Mouse (Mus musculus): ENCODE results near the gene Cpne8. TPM values are rescaled to one million over a fixed set of nuclear protein-coding genes. Genes with fewer than 3 reads are reported as not detected.
"Not testable (repeated sequence)": the region's sequence is repeated elsewhere in the genome, so short reads cannot be mapped to it uniquely, and the experiment has no call there.

The Cpne8 gene
- polyA plus RNA-seq, 1 experiment: 1.4 TPM

DNA sequence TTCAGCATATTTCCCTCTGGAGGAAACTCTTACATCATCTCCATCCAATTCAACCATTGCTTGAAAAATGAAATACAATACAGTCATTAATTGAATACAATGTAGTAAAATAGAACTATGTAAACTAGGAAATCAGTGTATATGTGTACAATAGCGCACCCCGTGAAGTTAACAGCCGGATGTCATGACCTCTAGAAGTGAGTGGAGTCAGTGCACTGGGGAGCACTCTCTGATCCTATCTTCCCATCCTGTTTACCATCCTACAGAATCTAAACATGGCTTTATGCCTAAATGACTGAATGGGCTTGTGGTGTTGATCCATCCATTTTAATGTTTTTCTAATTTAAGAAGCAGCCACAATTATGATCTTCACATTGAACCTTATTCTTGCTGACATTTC, 182.2 kb downstream of the Cpne8 start:
- no peak overlapping the region for H3K4me3 ChIP-seq (ENCODE audit: low read depth, low read length)
- H3K27me3 ChIP-seq (ENCODE audit: control insufficient read depth, insufficient read depth, low read length): no peaks in the 10 kb centered on the region
- 82% methylated on average over 3 of the region's 3 CpGs for WGBS
- H3K27ac ChIP-seq (ENCODE audit: insufficient read depth, low read depth, low read length): no peak overlapping the region
- TF ChIP-seq POLR2A (IDR thresholded peaks at IDR 0.05; ENCODE audit: low read depth, low read length) (no peak), CTCF (IDR thresholded peaks at IDR 0.05; ENCODE audit: extremely low read depth, insufficient read length, insufficient replicate concordance, low read depth, low read length) (no peak)
- H3K4me1 ChIP-seq (ENCODE audit: control insufficient read depth, insufficient read depth, insufficient read length, low read length): no peaks in the 10 kb centered on the region
- no peaks in the 10 kb centered on the region for H3K36me3 ChIP-seq (ENCODE audit: control insufficient read depth, insufficient read depth, low read length)

DNA sequence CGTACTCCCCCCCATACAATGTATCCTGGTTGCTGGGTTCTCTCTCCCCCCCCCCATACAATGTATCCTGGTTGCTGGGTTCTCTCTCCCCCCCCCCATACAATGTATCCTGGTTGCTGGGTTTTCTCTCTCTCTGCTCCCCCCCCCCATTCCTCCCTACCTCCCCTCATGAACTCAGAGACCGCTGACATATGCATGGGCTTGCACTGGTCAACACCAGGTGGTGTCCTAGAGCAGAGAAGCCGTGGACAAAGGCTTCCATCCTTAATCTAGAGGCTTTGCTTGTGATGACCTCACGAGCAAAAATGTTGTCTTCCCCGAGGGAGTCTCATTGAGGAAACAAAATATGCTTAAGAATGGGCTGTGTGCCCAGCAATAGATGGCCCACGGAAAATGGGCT, 187.7 kb downstream of the Cpne8 start:
- H3K4me3 ChIP-seq (ENCODE audit: low read depth, low read length): no peak overlapping the region
- no peaks in the 10 kb centered on the region for H3K4me1 ChIP-seq (ENCODE audit: control insufficient read depth, insufficient read depth, insufficient read length, low read length)
- 58% methylated on average over 6 of the region's 6 CpGs for WGBS
- H3K27ac ChIP-seq (ENCODE audit: insufficient read depth, low read depth, low read length): no peak overlapping the region
- H3K36me3 ChIP-seq (ENCODE audit: control insufficient read depth, insufficient read depth, low read length): no peaks in the 10 kb centered on the region
- no peaks in the 10 kb centered on the region for H3K27me3 ChIP-seq (ENCODE audit: control insufficient read depth, insufficient read depth, low read length)
- TF ChIP-seq CTCF (IDR thresholded peaks at IDR 0.05; ENCODE audit: extremely low read depth, insufficient read length, insufficient replicate concordance, low read depth, low read length): no peak
- no peak for TF ChIP-seq POLR2A (IDR thresholded peaks at IDR 0.05; ENCODE audit: low read depth, low read length)

DNA sequence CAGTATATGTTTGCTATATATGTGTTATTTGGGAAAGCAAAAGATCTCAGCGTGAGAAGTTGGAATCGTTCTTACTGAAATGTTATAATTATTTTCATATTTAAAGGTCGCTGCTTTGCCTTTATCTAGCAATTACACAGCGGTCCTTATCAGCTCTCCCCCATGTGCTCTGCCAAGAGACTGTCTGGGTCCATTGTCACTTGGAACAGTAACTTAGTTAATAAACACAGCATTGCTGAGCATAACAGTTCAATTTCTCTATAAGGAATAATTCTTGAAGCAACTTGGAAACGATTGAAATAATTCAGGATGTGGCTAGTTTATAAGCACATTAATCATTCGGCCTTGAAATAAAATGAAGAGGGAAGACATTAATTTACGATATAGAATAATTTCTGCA, 189.0 kb downstream of the Cpne8 start:
- no peaks in the 10 kb centered on the region for H3K4me1 ChIP-seq (ENCODE audit: control insufficient read depth, insufficient read depth, insufficient read length, low read length)
- H3K4me3 ChIP-seq (ENCODE audit: low read depth, low read length): no peak overlapping the region
- H3K27me3 ChIP-seq (ENCODE audit: control insufficient read depth, insufficient read depth, low read length): no peaks in the 10 kb centered on the region
- WGBS: 68% methylated on average over 7 of the region's 7 CpGs
- no peaks in the 10 kb centered on the region for H3K36me3 ChIP-seq (ENCODE audit: control insufficient read depth, insufficient read depth, low read length)
- TF ChIP-seq POLR2A (IDR thresholded peaks at IDR 0.05; ENCODE audit: low read depth, low read length) (no peak), CTCF (IDR thresholded peaks at IDR 0.05; ENCODE audit: extremely low read depth, insufficient read length, insufficient replicate concordance, low read depth, low read length) (no peak)
- H3K27ac ChIP-seq (ENCODE audit: insufficient read depth, low read depth, low read length): no peak overlapping the region

DNA sequence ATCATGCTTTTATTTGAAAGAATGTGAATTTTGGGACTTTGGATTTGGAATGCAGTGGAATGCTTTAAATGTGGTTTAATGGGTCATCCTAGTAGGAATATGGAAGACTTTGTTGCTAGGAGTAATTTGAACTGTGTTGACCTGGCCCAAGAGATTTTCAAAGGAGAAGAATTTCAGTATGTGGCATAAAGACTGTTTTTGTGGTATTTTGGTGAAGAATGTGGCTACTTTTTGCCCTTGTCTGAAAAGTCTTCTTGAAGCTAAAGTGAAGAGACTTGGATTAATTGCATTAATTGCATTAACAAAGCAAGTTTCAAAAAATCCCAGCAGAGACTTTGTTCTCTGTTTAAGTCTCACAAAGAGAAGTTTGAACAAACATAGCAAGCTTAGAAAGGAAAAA, 208.7 kb downstream of the Cpne8 start:
- not testable (repeated sequence) for H3K27ac ChIP-seq (ENCODE audit: insufficient read depth, low read depth, low read length); H3K4me3 ChIP-seq (ENCODE audit: low read depth, low read length); H3K36me3 ChIP-seq (ENCODE audit: control insufficient read depth, insufficient read depth, low read length); H3K27me3 ChIP-seq (ENCODE audit: control insufficient read depth, insufficient read depth, low read length); H3K4me1 ChIP-seq (ENCODE audit: control insufficient read depth, insufficient read depth, insufficient read length, low read length)

DNA sequence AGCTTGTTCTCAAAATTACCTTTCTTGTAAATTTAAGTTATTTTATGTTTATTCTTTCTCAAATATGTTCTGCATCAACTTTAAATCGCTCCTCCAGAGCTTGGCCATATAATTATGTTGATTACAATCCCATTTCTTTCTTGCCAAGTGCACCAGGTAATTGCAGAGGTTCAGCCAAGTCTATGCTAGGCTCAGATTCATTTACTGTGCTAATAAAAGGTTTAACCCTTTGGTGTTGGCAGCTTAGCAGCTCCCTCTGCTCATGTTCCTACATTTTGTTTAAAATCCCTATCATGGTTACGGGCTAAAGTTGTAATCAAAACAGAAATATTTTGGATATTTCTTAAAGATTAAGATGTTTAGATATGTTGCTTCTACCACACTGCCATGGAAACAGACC, 216.0 kb downstream of the Cpne8 start:
- 62% methylated on average over 2 of the region's 2 CpGs for WGBS
- Histone ChIP-seq H3K27ac (ENCODE audit: insufficient read depth, low read depth, low read length) (no peak overlapping the region), H3K27me3 (ENCODE audit: control insufficient read depth, insufficient read depth, low read length) (no peaks in the 10 kb centered on the region), H3K4me3 (ENCODE audit: low read depth, low read length) (no peak overlapping the region), H3K36me3 (ENCODE audit: control insufficient read depth, insufficient read depth, low read length) (no peaks in the 10 kb centered on the region), H3K4me1 (ENCODE audit: control insufficient read depth, insufficient read depth, insufficient read length, low read length) (no peaks in the 10 kb centered on the region)
- TF ChIP-seq CTCF (IDR thresholded peaks at IDR 0.05; ENCODE audit: extremely low read depth, insufficient read length, insufficient replicate concordance, low read depth, low read length) (no peak), POLR2A (IDR thresholded peaks at IDR 0.05; ENCODE audit: low read depth, low read length) (no peak)

DNA sequence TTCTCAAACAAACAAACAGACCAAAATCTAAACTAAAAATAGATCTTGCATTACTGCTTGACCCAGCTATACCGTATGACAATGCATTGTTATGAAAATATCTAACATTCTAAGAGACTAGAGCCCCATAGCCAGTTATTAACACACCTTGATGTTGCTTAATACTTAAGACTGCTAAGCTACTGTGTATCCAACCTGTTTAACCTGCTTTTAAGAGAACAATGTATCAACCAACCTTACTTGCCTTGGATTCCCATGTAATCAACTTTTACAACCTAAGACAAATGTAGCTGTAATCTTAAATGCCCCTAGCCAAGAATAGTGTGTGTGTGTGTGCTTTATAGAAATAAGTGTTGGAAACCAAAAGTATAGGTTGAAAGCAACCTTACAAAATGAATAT, 233.2 kb downstream of the Cpne8 start:
- Histone ChIP-seq H3K4me1 (ENCODE audit: control insufficient read depth, insufficient read depth, insufficient read length, low read length) (no peaks in the 10 kb centered on the region), H3K4me3 (ENCODE audit: low read depth, low read length) (no peak overlapping the region), H3K27me3 (ENCODE audit: control insufficient read depth, insufficient read depth, low read length) (no peaks in the 10 kb centered on the region), H3K27ac (ENCODE audit: insufficient read depth, low read depth, low read length) (no peak overlapping the region), H3K36me3 (ENCODE audit: control insufficient read depth, insufficient read depth, low read length) (no peaks in the 10 kb centered on the region)
- WGBS: 43% methylated on average over 1 of the region's 1 CpGs
- TF ChIP-seq POLR2A (IDR thresholded peaks at IDR 0.05; ENCODE audit: low read depth, low read length): no peak
- TF ChIP-seq CTCF (IDR thresholded peaks at IDR 0.05; ENCODE audit: extremely low read depth, insufficient read length, insufficient replicate concordance, low read depth, low read length): no peak
